Mouse (Mus musculus): ENCODE measurements at regions not wholly inside any gene's neighbourhood (a gene's known extent, or its start where the extent isn't known, plus 50 kb on each side); places are given as distances from the start of the nearest gene placed in this dataset.

- no peak for TF ChIP-seq POLR2A (IDR thresholded peaks at IDR 0.05; ENCODE audit: borderline replicate concordance, insufficient read depth, low read length)
- TF ChIP-seq CTCF (IDR thresholded peaks at IDR 0.05; ENCODE audit: borderline replicate concordance, insufficient read depth, low read depth, low read length): no peak
Measured at GRCm38 (mm10) chr6:19975898-19976297, 1109.8 kb downstream of the Ankrd7 start.

Measured in cerebellum, adult 2 months (tissue).